Mouse (Mus musculus): ENCODE measurements at regions not wholly inside any gene's neighbourhood (a gene's known extent, or its start where the extent isn't known, plus 50 kb on each side); places are given as distances from the start of the nearest gene placed in this dataset.
"Not testable (repeated sequence)": the region's sequence is repeated elsewhere in the genome, so short reads cannot be mapped to it uniquely, and the experiment has no call there.

GRCm38 (mm10) chr14:116586742-116587141, 338.4 kb upstream of the Gpc6 start:
- no peak for DNase-seq (ENCODE audit: extremely low spot score in 1 of 2, low spot score in 1 of 2)

DNA sequence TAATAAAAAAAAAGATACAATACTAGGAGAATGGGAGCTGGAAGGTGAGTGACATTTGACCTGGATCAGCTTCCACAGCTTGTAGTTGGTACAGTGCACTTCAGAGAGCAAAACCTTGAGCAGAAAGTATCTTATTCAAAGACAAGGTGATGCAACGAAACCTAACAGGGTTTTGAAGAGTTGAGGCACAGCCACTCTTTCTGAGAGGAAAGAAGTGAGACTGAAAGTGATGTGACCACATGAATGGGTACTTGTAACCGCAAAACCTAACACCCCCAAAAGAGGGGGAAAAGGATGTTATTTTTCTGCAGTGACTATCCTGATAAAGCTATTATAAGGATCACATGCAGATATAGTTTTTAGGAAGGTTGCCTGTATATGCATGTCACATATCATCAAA, 335.6 kb upstream of the Gpc6 start:
- DNase-seq (ENCODE audit: extremely low spot score in 1 of 2, low spot score in 1 of 2): no peak

GRCm38 (mm10) chr14:116590111-116590510, 335.0 kb upstream of the Gpc6 start:
- no peak for DNase-seq (ENCODE audit: extremely low spot score in 1 of 2, low spot score in 1 of 2)

GRCm38 (mm10) chr14:116608130-116608529, 317.0 kb upstream of the Gpc6 start:
- no peak for DNase-seq (ENCODE audit: extremely low spot score in 1 of 2, low spot score in 1 of 2)

GRCm38 (mm10) chr14:116611210-116611609, 313.9 kb upstream of the Gpc6 start:
- no peak for DNase-seq (ENCODE audit: extremely low spot score in 1 of 2, low spot score in 1 of 2)

GRCm38 (mm10) chr14:116632181-116632580, 292.9 kb upstream of the Gpc6 start:
- peak; percentile 52 to 68 for DNase-seq (ENCODE audit: extremely low spot score in 1 of 2, low spot score in 1 of 2)

DNA sequence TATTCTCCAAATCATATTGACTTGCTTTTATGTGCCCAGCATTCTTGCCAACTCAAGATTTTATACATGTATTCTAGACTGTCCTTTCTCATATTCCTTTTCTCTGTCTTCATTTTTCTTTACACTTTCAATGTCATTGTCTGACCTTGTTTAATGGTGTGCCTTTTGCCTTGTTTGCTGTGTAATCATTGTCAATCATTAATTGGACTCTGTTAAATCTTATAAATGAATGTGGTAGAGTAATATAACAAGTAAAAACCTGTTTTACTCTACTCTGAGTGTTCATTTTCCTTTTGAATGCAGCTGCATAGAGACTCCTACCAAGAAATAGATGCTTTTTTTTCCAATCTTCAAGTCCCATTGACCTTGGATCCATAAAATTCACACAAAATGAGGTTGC, 283.0 kb upstream of the Gpc6 start:
- DNase-seq (ENCODE audit: extremely low spot score in 1 of 2, low spot score in 1 of 2): no peak

- no peak for DNase-seq (ENCODE audit: extremely low spot score in 1 of 2, low spot score in 1 of 2)
These were observed 273.2 kb upstream of the Gpc6 start for GRCm38 (mm10) chr14:116651897-116652296.

GRCm38 (mm10) chr14:116683909-116684308, 241.2 kb upstream of the Gpc6 start:
- DNase-seq (ENCODE audit: extremely low spot score in 1 of 2, low spot score in 1 of 2): no peak

DNA sequence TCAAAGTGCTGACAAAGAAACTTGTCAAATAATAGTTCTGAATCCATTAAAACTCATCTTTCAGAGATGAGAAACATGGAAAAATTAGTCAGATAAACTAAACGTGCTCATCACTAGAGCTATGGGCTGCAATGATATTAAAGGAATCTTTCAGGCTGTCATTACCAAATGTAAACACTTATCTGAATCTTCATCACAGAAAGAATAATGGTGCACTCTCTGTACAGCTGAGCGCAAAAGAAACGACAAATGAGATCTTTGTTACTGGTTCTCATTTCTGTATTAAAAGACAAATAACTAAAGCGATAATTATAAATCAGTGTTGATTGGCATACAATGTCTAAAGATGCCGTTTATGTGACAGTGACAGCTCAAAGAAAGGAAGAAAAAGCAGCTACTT, 227.4 kb upstream of the Gpc6 start:
- no peak for DNase-seq (ENCODE audit: extremely low spot score in 1 of 2, low spot score in 1 of 2)

DNA sequence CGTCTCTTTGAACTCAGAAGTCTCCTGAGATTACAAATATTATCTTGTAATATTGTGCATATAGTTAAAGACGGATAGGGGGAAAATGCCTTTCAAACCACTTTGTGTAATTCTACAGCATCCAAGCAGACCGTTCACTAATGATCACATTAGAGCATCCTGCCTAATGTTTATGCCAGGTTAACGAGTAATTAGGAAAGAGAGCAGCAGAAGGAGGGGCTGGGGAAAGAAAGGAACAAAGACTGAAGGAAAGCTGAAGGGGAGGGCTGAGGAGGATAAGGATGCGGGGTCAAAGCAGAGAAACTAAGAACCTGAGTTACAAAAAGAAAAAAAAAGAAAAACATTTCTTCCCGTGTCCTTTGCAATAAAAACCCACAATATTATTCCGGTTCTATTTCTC, 226.7 kb upstream of the Gpc6 start:
- DNase-seq (ENCODE audit: extremely low spot score in 1 of 2, low spot score in 1 of 2): no peak

GRCm38 (mm10) chr14:116734596-116734995, 190.5 kb upstream of the Gpc6 start:
- not testable (repeated sequence) for DNase-seq (ENCODE audit: extremely low spot score in 1 of 2, low spot score in 1 of 2)

- DNase-seq (ENCODE audit: extremely low spot score in 1 of 2, low spot score in 1 of 2): no peak
These were observed 170.5 kb upstream of the Gpc6 start for GRCm38 (mm10) chr14:116754438-116755157.

GRCm38 (mm10) chr14:116761429-116761828, 163.7 kb upstream of the Gpc6 start:
- DNase-seq (ENCODE audit: extremely low spot score in 1 of 2, low spot score in 1 of 2): peak in 1 of 2 experiments; percentile 17

GRCm38 (mm10) chr14:116771120-116771519, 154.0 kb upstream of the Gpc6 start:
- no peak for DNase-seq (ENCODE audit: extremely low spot score in 1 of 2, low spot score in 1 of 2)

DNA sequence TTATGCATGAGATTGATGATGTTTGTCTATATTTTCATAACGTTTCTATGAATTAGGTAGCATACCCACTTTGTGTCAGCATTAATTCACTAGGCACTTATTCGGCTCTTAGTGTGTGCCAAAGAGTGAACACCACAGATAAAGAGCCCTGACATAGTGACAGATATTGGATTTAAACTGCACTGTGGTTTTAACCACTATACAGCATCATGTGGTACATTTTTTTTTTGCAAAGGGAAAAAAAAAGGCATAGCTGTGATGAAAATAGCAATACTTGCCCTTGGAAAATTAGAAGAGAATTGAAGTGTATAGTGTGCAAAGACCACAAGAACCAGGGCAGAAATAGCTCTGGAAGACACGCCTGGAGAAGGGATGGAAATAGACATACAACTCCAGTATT, 153.4 kb upstream of the Gpc6 start:
- DNase-seq (ENCODE audit: extremely low spot score in 1 of 2, low spot score in 1 of 2): no peak

GRCm38 (mm10) chr14:116779661-116780060, 145.5 kb upstream of the Gpc6 start:
- peak; percentile 41 to 62 for DNase-seq (ENCODE audit: extremely low spot score in 1 of 2, low spot score in 1 of 2)

GRCm38 (mm10) chr14:116783840-116784239, 141.3 kb upstream of the Gpc6 start:
- DNase-seq (ENCODE audit: extremely low spot score in 1 of 2, low spot score in 1 of 2): no peak

- DNase-seq (ENCODE audit: extremely low spot score in 1 of 2, low spot score in 1 of 2): no peak
These were observed 118.6 kb upstream of the Gpc6 start for GRCm38 (mm10) chr14:116806504-116806903.

GRCm38 (mm10) chr14:116808581-116808980, 116.5 kb upstream of the Gpc6 start:
- no peak for DNase-seq (ENCODE audit: extremely low spot score in 1 of 2, low spot score in 1 of 2)

GRCm38 (mm10) chr14:116810661-116811345, 114.3 kb upstream of the Gpc6 start:
- peak in 1 of 2 experiments; percentile 23 for DNase-seq (ENCODE audit: extremely low spot score in 1 of 2, low spot score in 1 of 2)

DNA sequence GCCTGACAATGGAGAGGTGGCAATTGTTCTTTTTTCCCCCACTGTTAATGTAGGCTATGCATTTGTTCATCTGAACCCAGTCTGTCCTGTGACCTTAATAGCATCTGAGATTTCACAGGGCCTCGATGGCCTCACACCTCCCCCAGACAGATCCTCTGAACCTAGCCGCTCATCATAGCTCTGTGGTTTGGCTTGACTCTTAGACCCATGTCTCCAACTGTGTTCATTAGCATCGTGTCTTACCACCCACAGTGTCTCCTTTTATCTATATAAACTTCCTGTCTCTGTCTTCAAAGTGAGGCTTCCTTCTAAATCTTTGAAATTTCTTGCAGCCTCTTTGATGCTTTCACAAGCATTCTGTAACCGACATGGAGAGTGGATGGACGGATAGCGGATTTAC, 87.9 kb upstream of the Gpc6 start:
- no peak for DNase-seq (ENCODE audit: extremely low spot score in 1 of 2, low spot score in 1 of 2)

Measured in frontal cortex, adult 2 months (tissue).